Mouse (Mus musculus): ENCODE data around the gene Vps18. TPM values are rescaled to one million over a fixed set of nuclear protein-coding genes. Genes with fewer than 3 reads are reported as not detected.

Vps18 gene
- 10.3 and 14.7 TPM in 2 replicates for polyA plus RNA-seq (2015; fragmentation: Nextera tagmentation; extraction: Ambion mirVana)

GRCm38 (mm10) chr2:119288270-119288882 is at the start of gene Vps18:
Gene Vps18 (plus strand): TSS chr2:119288740.
- Histone ChIP-seq H3K4me1 (replicated peaks) (peaks cover 16% of the 10 kb centered on the region), H3K27ac (peak within 1 kb of the TSS; percentile 58), H3K4me2 (peak within 1 kb of the TSS; percentile 92), H3K4me3 (peak within 1 kb of the TSS; percentile 70), H3K36me3 (peaks cover 30% of the 10 kb centered on the region), H3K9ac (peak within 1 kb of the TSS; percentile 70), H3K27me3 (no peaks in the 10 kb centered on the region), H3K9me3 (replicated peaks) (no peaks in the 10 kb centered on the region)
- WGBS = under 1% methylated on average over 31 of the region's 31 CpGs
- peak; percentile 94 for ATAC-seq (replicated peaks; ENCODE audit: insufficient number of reproducible peaks, insufficient read depth, low FRiP score, low read depth)

- Histone ChIP-seq H3K9ac (no peak overlapping the region), H3K4me1 (replicated peaks) (peaks cover 12% of the 10 kb centered on the region), H3K4me2 (no peak overlapping the region), H3K27me3 (peaks cover 60% of the 10 kb centered on the region), H3K36me3 (no peaks in the 10 kb centered on the region), H3K9me3 (replicated peaks) (no peaks in the 10 kb centered on the region), H3K4me3 (no peak overlapping the region), H3K27ac (no peak overlapping the region)
- WGBS = 69% methylated on average over 4 of the region's 4 CpGs
- no peak for ATAC-seq (replicated peaks; ENCODE audit: insufficient number of reproducible peaks, insufficient read depth, low FRiP score, low read depth)
Measured at GRCm38 (mm10) chr2:119240075-119240818, 48.3 kb upstream of the Vps18 start.

DNA sequence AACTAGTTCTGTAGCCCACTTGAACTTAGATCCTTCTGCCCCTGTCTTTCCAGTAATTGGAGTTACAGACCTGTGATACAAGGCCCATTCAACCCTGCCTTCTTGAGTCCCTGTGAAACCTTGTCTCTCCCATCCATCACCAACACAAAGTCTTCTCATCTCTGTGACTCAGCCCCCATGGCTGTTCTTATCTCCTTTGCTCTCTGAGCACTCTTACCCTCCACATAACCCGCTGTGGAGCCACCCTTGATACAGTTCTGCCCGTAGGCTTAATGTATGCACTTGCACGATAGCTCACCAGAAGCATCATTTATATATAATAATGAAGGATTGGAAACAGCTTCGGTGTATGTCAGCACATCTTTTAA is 47.7 kb upstream of the Vps18 start:
- H3K4me3 ChIP-seq = no peak overlapping the region
- no peak overlapping the region for H3K4me2 ChIP-seq
- H3K9ac ChIP-seq = no peak overlapping the region
- H3K9me3 ChIP-seq (replicated peaks) = no peaks in the 10 kb centered on the region
- peaks cover 54% of the 10 kb centered on the region for H3K27me3 ChIP-seq
- WGBS = 78% methylated on average over 4 of the region's 4 CpGs
- H3K4me1 ChIP-seq (replicated peaks) = peaks cover 12% of the 10 kb centered on the region
- ATAC-seq (replicated peaks; ENCODE audit: insufficient number of reproducible peaks, insufficient read depth, low FRiP score, low read depth) = no peak
- H3K36me3 ChIP-seq = no peaks in the 10 kb centered on the region
- H3K27ac ChIP-seq = no peak overlapping the region

GRCm38 (mm10) chr2:119242548-119242947 is 46.0 kb upstream of the Vps18 start:
- peaks cover 37% of the 10 kb centered on the region for H3K27me3 ChIP-seq
- no peaks in the 10 kb centered on the region for H3K9me3 ChIP-seq (replicated peaks)
- H3K36me3 ChIP-seq = no peaks in the 10 kb centered on the region
- no peak overlapping the region for H3K4me3 ChIP-seq
- H3K9ac ChIP-seq = no peak overlapping the region
- H3K27ac ChIP-seq = no peak overlapping the region
- H3K4me2 ChIP-seq = no peak overlapping the region
- no peak for ATAC-seq (replicated peaks; ENCODE audit: insufficient number of reproducible peaks, insufficient read depth, low FRiP score, low read depth)
- 65% methylated on average over 9 of the region's 9 CpGs for WGBS
- H3K4me1 ChIP-seq (replicated peaks) = peaks cover 4% of the 10 kb centered on the region

DNA sequence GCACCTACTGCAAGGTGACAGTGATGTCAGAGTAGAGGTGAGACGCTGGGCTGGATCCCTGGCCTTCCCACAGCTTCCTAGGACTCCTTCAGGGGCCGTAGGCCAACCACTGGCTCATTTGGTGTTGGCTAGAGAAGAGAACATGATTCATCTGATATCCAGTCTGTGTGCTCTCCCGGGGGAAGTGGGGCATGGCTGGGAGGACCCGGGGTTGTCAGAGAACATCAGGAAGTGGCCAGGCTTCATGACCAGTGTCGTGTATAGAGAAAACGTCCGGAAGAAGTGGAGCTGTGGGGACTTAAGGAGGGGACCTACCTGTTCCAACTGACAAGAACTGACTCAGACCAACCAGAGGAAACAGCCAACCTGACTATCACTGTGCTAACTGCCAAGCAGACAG is 43.3 kb upstream of the Vps18 start:
- Histone ChIP-seq H3K27me3 (peaks cover 16% of the 10 kb centered on the region), H3K4me1 (replicated peaks) (no peaks in the 10 kb centered on the region), H3K4me2 (no peak overlapping the region), H3K4me3 (no peak overlapping the region), H3K9ac (no peak overlapping the region), H3K9me3 (replicated peaks) (no peaks in the 10 kb centered on the region), H3K27ac (no peak overlapping the region), H3K36me3 (no peaks in the 10 kb centered on the region)
- no peak for ATAC-seq (replicated peaks; ENCODE audit: insufficient number of reproducible peaks, insufficient read depth, low FRiP score, low read depth)
- WGBS = 63% methylated on average over 7 of the region's 7 CpGs

DNA sequence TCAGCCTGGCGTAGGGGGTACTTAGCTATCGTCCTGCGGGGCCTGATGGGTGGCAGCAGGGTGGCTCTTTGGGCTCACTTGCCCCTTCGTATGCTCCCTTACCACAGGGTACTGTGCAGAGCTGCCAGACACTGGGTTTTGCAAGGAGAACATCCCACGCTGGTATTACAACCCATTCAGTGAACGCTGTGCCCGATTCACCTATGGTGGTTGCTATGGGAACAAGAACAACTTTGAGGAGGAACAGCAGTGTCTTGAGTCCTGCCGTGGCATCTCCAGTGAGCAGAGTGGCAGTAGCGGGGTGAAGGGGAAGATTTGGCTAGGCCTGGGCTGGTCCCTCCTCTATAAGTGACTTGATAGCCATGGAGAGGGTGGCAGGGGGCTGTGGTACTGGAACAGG is 40.6 kb upstream of the Vps18 start:
- H3K4me1 ChIP-seq (replicated peaks) = peaks cover 4% of the 10 kb centered on the region
- no peak overlapping the region for H3K9ac ChIP-seq
- no peaks in the 10 kb centered on the region for H3K9me3 ChIP-seq (replicated peaks)
- H3K4me2 ChIP-seq = no peak overlapping the region
- peaks cover 9% of the 10 kb centered on the region for H3K27me3 ChIP-seq
- no peak for ATAC-seq (replicated peaks; ENCODE audit: insufficient number of reproducible peaks, insufficient read depth, low FRiP score, low read depth)
- H3K27ac ChIP-seq = no peak overlapping the region
- no peak overlapping the region for H3K4me3 ChIP-seq
- 79% methylated on average over 9 of the region's 9 CpGs for WGBS
- no peaks in the 10 kb centered on the region for H3K36me3 ChIP-seq

DNA sequence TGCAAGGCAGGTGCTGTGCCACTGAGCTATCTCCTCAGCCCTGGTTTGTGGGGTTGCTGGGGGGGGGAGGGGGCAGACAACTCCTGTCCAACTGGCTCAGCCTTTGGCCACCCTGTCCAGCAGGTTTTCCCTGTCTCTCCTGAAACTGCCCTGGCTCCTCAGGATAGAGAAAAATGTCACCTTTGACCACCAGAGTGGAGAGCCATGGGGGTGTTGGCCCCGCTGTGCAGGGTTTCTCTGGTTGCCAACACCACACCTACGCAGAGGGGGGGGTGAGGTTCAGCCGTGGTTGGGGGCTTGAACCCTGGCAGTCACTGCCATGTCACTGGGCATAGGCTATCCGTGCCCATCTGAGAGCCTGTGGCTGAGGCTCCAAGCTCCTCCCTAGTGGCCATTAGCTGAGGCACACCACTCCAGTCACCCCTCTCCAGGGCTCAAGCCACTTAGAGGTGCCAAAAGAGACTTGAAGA is 38.9 kb upstream of the Vps18 start:
- Histone ChIP-seq H3K27me3 (peaks cover 16% of the 10 kb centered on the region), H3K4me3 (no peak overlapping the region), H3K36me3 (no peaks in the 10 kb centered on the region), H3K9me3 (replicated peaks) (no peaks in the 10 kb centered on the region), H3K9ac (no peak overlapping the region), H3K27ac (no peak overlapping the region), H3K4me1 (replicated peaks) (peaks cover 4% of the 10 kb centered on the region), H3K4me2 (no peak overlapping the region)
- ATAC-seq (replicated peaks; ENCODE audit: insufficient number of reproducible peaks, insufficient read depth, low FRiP score, low read depth) = 0 out of 2 replicates have a peak, but pooled peaks have one; percentile 5
- 73% methylated on average over 4 of the region's 4 CpGs for WGBS

DNA sequence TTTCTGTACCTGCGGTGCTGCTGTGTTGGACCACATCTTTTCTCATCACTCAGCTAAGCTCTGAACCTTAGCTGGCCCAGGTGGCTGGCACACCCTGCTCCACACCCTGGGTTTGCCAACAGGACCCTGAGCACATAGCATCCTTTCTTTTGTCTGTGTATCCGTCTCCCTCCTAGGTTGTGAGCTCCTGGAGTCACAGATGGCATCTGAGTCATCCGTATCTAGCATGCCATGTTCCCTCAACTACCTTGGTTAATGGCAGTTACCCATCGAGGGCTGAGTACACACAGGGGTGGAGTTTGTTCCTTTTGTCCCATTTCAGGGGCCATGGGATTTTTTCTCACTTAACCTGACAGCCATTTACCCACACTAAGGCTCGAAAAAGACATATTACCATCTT is 38.2 kb upstream of the Vps18 start:
- H3K36me3 ChIP-seq = no peaks in the 10 kb centered on the region
- peaks cover 21% of the 10 kb centered on the region for H3K27me3 ChIP-seq
- peaks cover 4% of the 10 kb centered on the region for H3K4me1 ChIP-seq (replicated peaks)
- H3K27ac ChIP-seq = no peak overlapping the region
- no peak overlapping the region for H3K4me2 ChIP-seq
- H3K4me3 ChIP-seq = no peak overlapping the region
- no peak for ATAC-seq (replicated peaks; ENCODE audit: insufficient number of reproducible peaks, insufficient read depth, low FRiP score, low read depth)
- no peak overlapping the region for H3K9ac ChIP-seq
- 61% methylated on average over 5 of the region's 5 CpGs for WGBS
- no peaks in the 10 kb centered on the region for H3K9me3 ChIP-seq (replicated peaks)

DNA sequence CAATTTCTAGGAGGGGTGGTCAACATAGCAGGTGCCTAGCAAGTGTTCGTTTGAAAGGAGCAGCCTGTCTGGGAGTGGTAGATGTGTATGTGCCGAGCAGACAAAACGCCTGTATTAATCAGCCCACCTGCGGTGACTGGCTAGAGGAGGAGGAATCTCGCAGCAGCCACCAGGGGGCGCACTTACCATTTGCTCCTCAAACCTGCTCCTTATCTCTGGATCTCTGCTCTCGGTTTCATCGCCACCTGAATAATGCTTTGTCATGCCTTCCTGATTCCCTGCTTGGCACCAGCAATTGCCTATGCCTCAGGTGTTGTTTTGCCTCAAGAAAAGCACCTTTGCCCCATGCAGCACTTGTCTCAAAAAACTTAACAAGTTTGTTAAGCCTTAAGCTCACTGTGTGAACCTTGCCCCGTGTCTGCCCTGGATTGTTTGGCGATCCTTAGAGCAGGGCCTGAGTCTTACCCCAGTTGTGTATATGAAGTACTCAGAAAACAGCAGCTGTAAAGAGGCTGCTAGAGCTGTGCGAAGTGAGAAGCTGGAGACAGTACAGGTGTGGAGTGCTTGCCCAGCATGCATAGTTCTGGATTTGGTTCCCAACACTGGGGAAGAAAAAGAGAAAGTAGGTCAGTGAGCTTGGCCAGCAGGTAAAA is 37.6 kb upstream of the Vps18 start:
- Histone ChIP-seq H3K27ac (no peak overlapping the region), H3K9me3 (replicated peaks) (no peaks in the 10 kb centered on the region), H3K4me2 (peak overlapping the region; percentile 50), H3K4me3 (0 out of 2 replicates have a peak overlapping the region, but pooled peaks have one; percentile 6), H3K9ac (no peak overlapping the region), H3K36me3 (no peaks in the 10 kb centered on the region), H3K27me3 (peaks cover 24% of the 10 kb centered on the region), H3K4me1 (replicated peaks) (peaks cover 4% of the 10 kb centered on the region)
- ATAC-seq (replicated peaks; ENCODE audit: insufficient number of reproducible peaks, insufficient read depth, low FRiP score, low read depth) = peak; percentile 53; the same call in 1 of the 2 replicates
- 11% methylated on average over 11 of the region's 11 CpGs for WGBS

DNA sequence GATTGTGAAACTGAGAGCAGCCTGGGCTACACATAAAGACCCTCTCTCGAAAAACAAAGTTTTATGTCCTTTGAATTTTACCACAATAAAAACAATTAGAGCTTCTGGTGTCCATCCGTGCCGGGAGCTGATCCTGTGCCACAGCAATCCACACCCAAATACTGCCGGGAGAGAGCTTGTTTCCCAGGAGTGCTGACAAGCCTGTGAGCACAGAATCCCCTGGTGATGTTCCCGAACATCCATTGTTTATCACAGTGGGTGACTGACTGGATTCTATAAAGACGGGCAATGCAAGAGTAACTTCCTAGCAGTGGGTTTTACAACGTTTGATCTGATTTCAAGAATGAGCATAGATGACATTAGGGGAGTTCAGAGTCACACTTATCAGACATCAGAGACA is 33.6 kb upstream of the Vps18 start:
- ATAC-seq (replicated peaks; ENCODE audit: insufficient number of reproducible peaks, insufficient read depth, low FRiP score, low read depth) = no peak
- Histone ChIP-seq H3K27me3 (peaks cover 19% of the 10 kb centered on the region), H3K27ac (no peak overlapping the region), H3K9me3 (replicated peaks) (no peaks in the 10 kb centered on the region), H3K4me2 (no peak overlapping the region), H3K36me3 (no peaks in the 10 kb centered on the region), H3K9ac (no peak overlapping the region), H3K4me3 (no peak overlapping the region), H3K4me1 (replicated peaks) (peaks cover 4% of the 10 kb centered on the region)
- 25% methylated on average over 7 of the region's 7 CpGs for WGBS

DNA sequence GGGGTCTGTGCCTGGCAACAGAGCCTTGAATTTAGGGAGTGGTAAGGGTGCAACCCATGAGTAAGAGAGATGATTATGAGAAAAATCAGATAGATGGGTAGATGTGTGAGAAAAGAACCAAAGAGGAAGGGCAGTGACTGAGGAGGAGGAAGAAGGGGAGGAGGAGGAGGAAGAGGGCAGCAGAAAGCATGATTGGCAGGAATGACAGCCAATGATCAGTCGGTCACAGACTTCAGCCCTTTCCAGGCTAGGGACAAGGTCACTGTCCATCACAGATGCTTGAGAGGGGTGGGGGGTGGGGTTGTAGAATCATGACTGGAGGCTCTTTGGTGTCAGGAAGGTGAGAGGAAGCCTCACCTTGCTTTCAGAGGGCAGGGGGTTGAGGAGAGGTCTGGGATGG is 28.0 kb upstream of the Vps18 start:
- H3K9ac ChIP-seq = no peak overlapping the region
- H3K4me1 ChIP-seq (replicated peaks) = peaks cover 12% of the 10 kb centered on the region
- no peak for ATAC-seq (replicated peaks; ENCODE audit: insufficient number of reproducible peaks, insufficient read depth, low FRiP score, low read depth)
- no peaks in the 10 kb centered on the region for H3K9me3 ChIP-seq (replicated peaks)
- H3K36me3 ChIP-seq = no peaks in the 10 kb centered on the region
- H3K4me2 ChIP-seq = no peak overlapping the region
- no peak overlapping the region for H3K27ac ChIP-seq
- 52% methylated on average over 1 of the region's 1 CpGs for WGBS
- no peak overlapping the region for H3K4me3 ChIP-seq
- H3K27me3 ChIP-seq = peaks cover 2% of the 10 kb centered on the region

Measured in heart, embryonic 15.5 days (tissue).